Mouse (Mus musculus) MEL-GATA-1-ER (cell line): Measurements from ENCODE around the gene Cdc25b.
"Not testable (repeated sequence)": the region's sequence is repeated elsewhere in the genome, so short reads cannot be mapped to it uniquely, and the experiment has no call there.

Experiments used
- DNase-seq: peaks from one replicate; pipeline ENCODE4 v3.0.0-alpha.2; 2012; ENCODE audit warnings: low read depth; ENCODE audit errors: extremely low read depth

Gene Cdc25b

GRCm38 (mm10) chr2:131225178-131225577 is 38.4 kb downstream of the Cdc25b start:
- DNase-seq: no peak

- not testable (repeated sequence) for DNase-seq
Measured at GRCm38 (mm10) chr2:131226669-131227068, 39.9 kb downstream of the Cdc25b start.

DNA sequence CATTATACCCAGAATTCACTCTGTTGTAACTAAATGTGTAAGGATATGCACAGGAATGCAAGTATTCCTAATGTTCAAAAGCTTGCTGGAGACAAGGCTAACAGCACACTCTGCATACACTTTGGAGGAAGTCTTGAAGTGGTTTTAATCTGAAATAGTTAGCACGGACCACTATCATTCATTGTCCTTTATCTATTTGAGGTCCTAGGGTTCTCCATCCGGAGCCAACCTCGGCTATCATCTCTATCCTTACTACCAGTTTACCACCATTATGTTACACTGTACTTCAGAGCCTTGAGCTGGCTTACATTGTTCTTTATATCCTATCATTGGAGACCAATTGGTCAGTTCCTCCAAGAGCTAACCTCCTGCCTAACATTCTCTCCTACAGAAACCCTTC is 40.5 kb downstream of the Cdc25b start:
- no peak for DNase-seq

- peak; percentile 85 for DNase-seq
Measured at GRCm38 (mm10) chr2:131232558-131232957, 45.8 kb downstream of the Cdc25b start.

- peak; percentile 94 for DNase-seq
Measured at GRCm38 (mm10) chr2:131233307-131234126, 46.8 kb downstream of the Cdc25b start, which contains the start of gene Mavs. Gene Mavs, plus strand, starts transcription at chr2:131234063.

GRCm38 (mm10) chr2:131234127-131234650 is 47.4 kb downstream of the Cdc25b start:
- no peak for DNase-seq

GRCm38 (mm10) chr2:131234970-131235635 is 48.4 kb downstream of the Cdc25b start:
- DNase-seq: peak; percentile 74

GRCm38 (mm10) chr2:131242180-131242579 is 55.4 kb downstream of the Cdc25b start:
- no peak for DNase-seq

DNA sequence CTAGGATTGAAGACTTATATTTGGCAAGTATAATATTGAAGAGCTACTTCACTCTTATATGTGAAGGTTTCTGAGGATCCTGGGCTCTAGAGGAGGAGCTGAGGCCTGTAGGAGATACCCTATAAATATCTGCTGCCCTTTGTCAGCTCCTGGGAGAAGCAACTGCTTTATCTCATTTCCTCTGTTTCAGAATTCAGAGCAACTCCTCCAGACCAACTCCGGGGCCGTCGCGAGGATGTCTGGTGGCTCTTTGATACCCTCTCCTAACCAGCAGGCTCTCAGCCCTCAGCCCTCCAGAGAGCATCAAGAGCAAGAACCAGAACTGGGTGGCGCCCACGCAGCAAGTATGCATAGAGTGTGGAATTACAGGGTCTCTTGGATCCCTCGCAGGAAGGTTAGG is 56.2 kb downstream of the Cdc25b start:
- DNase-seq: peak; percentile 87
